In the genomic region with DNA sequence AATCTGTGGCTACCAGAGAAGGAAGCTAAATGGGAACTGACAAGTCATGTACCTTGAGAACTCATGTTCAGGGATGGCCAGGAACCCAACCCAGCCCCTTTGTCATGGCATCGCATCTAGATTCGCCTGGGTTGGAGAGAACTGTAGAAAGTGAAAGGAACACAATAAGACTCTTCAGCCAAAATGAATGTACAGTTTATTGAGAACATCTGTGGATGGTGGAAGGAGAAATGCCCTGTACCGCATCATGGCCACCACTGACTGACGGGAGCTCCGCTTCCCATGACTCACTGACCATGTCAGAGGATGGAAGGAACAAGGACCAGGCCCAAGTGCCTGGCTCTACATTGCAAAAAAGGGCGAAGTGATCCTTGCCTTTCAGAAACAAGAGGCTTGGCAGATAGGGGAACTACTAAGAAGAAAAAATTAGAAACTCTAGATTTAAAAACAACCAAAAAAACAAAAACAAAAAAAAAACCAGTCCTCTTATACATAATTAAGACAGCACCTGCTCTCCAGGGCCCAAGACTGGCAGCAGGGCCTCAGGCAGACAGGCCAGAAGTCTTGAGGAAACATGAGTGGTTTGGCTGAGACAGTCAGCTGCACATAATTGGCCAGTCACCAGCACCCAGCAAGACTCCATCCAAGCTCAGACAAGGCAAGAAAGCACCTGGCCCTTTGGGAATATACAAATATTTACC, we compare ENCODE assay signal across 10 mouse cellular contexts. TPM values are rescaled to one million over a fixed set of nuclear protein-coding genes. Genes with fewer than 3 reads are reported as not detected.
DNase-seq lines count a peak whose midpoint lies in the region; ATAC-seq lines count a peak whose summit lies in the region.
"Had no signal": no experiment of that assay in that cellular context is flagged by ENCODE, and none has a peak within 500 bp of the region (broad histone marks: within the 10 kb centered on the region; RNA-seq: fewer than 3 reads in every experiment).

No protein-coding gene starts in this region.

- H3K9ac ChIP-seq in hindbrain, embryonic 13.5 days, result no peak overlapping the region
- no peak overlapping the region for H3K9ac ChIP-seq in embryonic facial prominence, embryonic 14.5 days (ENCODE audit: low read depth, low read length)

- peak overlapping the region; percentile 19 for H3K27ac ChIP-seq in hindbrain, embryonic 13.5 days
- no peak overlapping the region for H3K27ac ChIP-seq in hindbrain, embryonic 10.5 days
- peak overlapping the region; percentile 45; the same call in 1 of the 2 replicates for H3K27ac ChIP-seq in embryonic facial prominence, embryonic 14.5 days (replicated peaks; ENCODE audit: low read depth, low read length)

- H3K36me3 ChIP-seq in hindbrain, embryonic 13.5 days, result peaks cover 63% of the 10 kb centered on the region
- H3K36me3 ChIP-seq in hindbrain, embryonic 10.5 days, result peaks cover 90% of the 10 kb centered on the region
- peaks cover 64% of the 10 kb centered on the region for H3K36me3 ChIP-seq in embryonic facial prominence, embryonic 14.5 days (ENCODE audit: control insufficient read depth, insufficient read depth, low read length)

- WGBS in hindbrain, embryonic 13.5 days, result 66% methylated on average over 6 of the region's 6 CpGs
- 63% methylated on average over 6 of the region's 6 CpGs for WGBS in hindbrain, embryonic 10.5 days
- WGBS in embryonic facial prominence, embryonic 14.5 days, result 44% methylated on average over 6 of the region's 6 CpGs

- H3K4me2 ChIP-seq in hindbrain, embryonic 13.5 days, result no peak overlapping the region
- H3K4me2 ChIP-seq in embryonic facial prominence, embryonic 14.5 days (ENCODE audit: low read depth, low read length), result no peak overlapping the region
- H3K4me2 ChIP-seq: heart, embryonic 11.5 days had no signal

- no peaks in the 10 kb centered on the region for H3K9me3 ChIP-seq in hindbrain, embryonic 13.5 days
- H3K9me3 ChIP-seq in hindbrain, embryonic 10.5 days, result no peaks in the 10 kb centered on the region
- no peaks in the 10 kb centered on the region for H3K9me3 ChIP-seq in embryonic facial prominence, embryonic 14.5 days (ENCODE audit: control insufficient read depth, low read length)

- no peak for DNase-seq in hindbrain, embryonic 10.5 days (ENCODE audit: low spot score)
- DNase-seq in 3134 (ENCODE audit: extremely low read depth, insufficient read length, low spot score) (peak; percentile 46), 416B (ENCODE audit: low read depth) (peak; percentile 54)
- no peak for DNase-seq in embryonic facial prominence, embryonic 14.5 days (ENCODE audit: low spot score)
- no peak for DNase-seq in yolk sac, embryonic 10.5 days (ENCODE audit: low spot score)
- DNase-seq in Muller cell, postnatal 12 days (ENCODE audit: inconsistent ontology term), result no peak
- DNase-seq: retina, postnatal 1 day had no signal

- H3K4me3 ChIP-seq in hindbrain, embryonic 13.5 days, result no peak overlapping the region
- no peak overlapping the region for H3K4me3 ChIP-seq in hindbrain, embryonic 10.5 days
- H3K4me3 ChIP-seq in embryonic facial prominence, embryonic 14.5 days (ENCODE audit: low read depth, low read length), result no peak overlapping the region

- no peak for ATAC-seq in hindbrain, embryonic 13.5 days (ENCODE audit: low FRiP score)
- ATAC-seq in embryonic facial prominence, embryonic 14.5 days (ENCODE audit: low read depth), result no peak
- ATAC-seq: activated CD4-positive, CD25-positive, alpha-beta regulatory T cell, adult 4 months had no signal

- no peaks in the 10 kb centered on the region for H3K27me3 ChIP-seq in hindbrain, embryonic 13.5 days
- no peaks in the 10 kb centered on the region for H3K27me3 ChIP-seq in hindbrain, embryonic 10.5 days (ENCODE audit: insufficient read depth, poor library complexity, severe bottlenecking)
- no peaks in the 10 kb centered on the region for H3K27me3 ChIP-seq in embryonic facial prominence, embryonic 14.5 days (replicated peaks; ENCODE audit: control insufficient read depth, insufficient read depth, low read length)

- peaks cover 22% of the 10 kb centered on the region for H3K4me1 ChIP-seq in hindbrain, embryonic 13.5 days (replicated peaks)
- peaks cover 19% of the 10 kb centered on the region for H3K4me1 ChIP-seq in hindbrain, embryonic 10.5 days (replicated peaks)
- peaks cover 6% of the 10 kb centered on the region; the same call in 1 of the 2 replicates for H3K4me1 ChIP-seq in embryonic facial prominence, embryonic 14.5 days (ENCODE audit: control insufficient read depth, insufficient read depth, low read length)

RNA-seq across cellular contexts. Expression of gene Rpl27a, which starts 4.9 kb away (rescaled TPM):
- polyA plus RNA-seq in hindbrain, embryonic 13.5 days (2015; fragmentation: Nextera tagmentation; extraction: Ambion mirVana), result 89.0 TPM in 2 replicates
- 101 and 126 TPM in 2 replicates for polyA plus RNA-seq in hindbrain, embryonic 10.5 days (2016; fragmentation: Nextera tagmentation; extraction: Ambion mirVana)
- 152 and 153 TPM in 2 replicates for polyA plus RNA-seq in embryonic facial prominence, embryonic 14.5 days (2014; fragmentation: Nextera tagmentation; extraction: Ambion mirVana)

RNA-seq across cellular contexts. Expression of gene Trim66, which starts 16.0 kb away (rescaled TPM):
- 0.22 and 0.34 TPM in 2 replicates for polyA plus RNA-seq in hindbrain, embryonic 13.5 days (2015; fragmentation: Nextera tagmentation; extraction: Ambion mirVana)
- 0.07 and 0.08 TPM in 2 replicates for polyA plus RNA-seq in hindbrain, embryonic 10.5 days (2016; fragmentation: Nextera tagmentation; extraction: Ambion mirVana)
- 2.9 and 3.2 TPM in 2 replicates for polyA plus RNA-seq in embryonic facial prominence, embryonic 14.5 days (2014; fragmentation: Nextera tagmentation; extraction: Ambion mirVana)
- polyA plus RNA-seq: activated CD4-positive, CD25-positive, alpha-beta regulatory T cell, adult 4 months had no signal

Comparison
In these comparisons a context has a peak if more than half of its experiments do, and no peak if none do; other contexts are left out.
1. DNase-seq: peak in 3134 (single experiment) and 416B (single experiment); none in hindbrain, embryonic 10.5 days (single experiment), embryonic facial prominence, embryonic 14.5 days (single experiment), yolk sac, embryonic 10.5 days (single experiment) and Muller cell, postnatal 12 days (single experiment).